Mouse (Mus musculus) liver, postnatal 0 days (tissue): ENCODE results near the gene Coasy.

ENCODE experiments used
- CTCF ChIP-seq: sonication (generic); IDR thresholded peaks from 2 replicates; pipeline ENCODE4 v1.5.1; 2016; ENCODE audit warnings: antibody characterized with exemption, low read depth
- EP300 ChIP-seq: IDR thresholded peaks from 2 replicates; pipeline ENCODE4 v1.6.1; 2016; ENCODE audit warnings: antibody characterized with exemption, low read depth, mild to moderate bottlenecking

DNA sequence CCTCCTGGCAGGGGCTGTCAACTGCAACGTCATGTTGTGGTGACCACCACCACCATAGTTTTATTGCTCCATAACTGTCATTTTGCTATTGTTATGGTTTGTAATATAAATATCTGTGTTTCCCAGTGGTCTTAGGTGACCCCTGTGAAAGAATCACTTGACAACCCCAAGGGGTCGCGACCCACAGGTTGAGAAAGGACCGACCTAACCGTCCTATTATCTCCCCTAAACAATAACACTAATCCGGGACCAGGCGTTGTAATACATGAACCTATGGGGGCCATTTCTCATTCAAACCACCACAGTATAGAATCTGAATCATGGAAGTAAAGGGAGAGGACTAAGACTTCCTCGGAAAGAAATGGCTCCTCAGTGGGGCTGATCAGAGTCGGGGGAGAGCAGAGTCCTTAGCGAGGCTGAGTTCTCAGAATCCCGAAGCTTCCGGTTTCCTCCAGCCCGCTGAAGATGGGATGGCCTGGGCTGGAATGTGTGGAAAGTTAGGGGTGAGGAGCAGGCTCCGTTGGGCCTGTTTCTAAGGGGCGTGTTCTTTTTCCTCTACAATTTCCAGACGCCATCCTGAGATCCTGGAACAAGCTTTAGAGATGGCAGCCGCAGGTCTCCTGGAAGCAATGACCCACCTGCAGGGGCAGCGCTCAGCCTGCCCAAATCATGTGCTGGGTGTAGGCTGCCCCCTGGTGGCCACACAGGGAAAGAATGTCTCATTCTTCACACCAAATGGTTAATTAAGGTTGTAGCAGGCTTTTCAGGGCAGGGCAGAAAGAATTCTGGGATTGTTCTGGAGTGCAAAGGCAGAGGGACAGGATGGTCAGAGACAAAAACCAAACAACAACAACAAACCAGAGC, 15.6 kb upstream of the Coasy start:
- peak; percentile 99 for TF ChIP-seq CTCF
- peak; percentile 13; the same call in 1 of the 2 replicates for TF ChIP-seq EP300
